Mouse (Mus musculus): Measurements from ENCODE around the gene Mtrr. TPM values are rescaled to one million over a fixed set of nuclear protein-coding genes. Genes with fewer than 3 reads are reported as not detected.

The Mtrr gene
- polyA plus RNA-seq, 2 experiments = 7.8 to 8.1 TPM

DNA sequence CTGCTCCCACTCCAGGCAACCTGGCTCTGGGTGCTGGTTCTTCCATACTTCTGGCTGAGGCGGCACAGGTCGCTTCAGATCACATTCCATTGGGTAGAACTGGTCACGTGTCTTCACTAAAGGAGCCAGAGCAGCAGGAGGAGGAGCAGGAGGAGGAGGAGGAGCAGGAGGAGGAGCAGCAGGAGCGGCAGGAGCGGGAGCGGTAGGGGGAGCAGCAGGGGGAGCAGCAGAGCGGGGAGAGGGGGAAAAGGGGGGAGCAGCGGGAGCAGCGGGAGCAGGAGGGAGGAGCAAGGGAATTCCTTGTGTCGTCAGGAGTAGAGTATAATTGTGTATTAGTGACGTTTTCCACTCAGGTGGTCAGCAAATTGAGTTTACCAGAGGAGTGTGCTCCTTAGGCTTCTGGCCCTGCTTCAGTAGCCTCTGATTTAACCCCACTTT lies 23.8 kb upstream of the Mtrr start:
- no peak overlapping the region for H3K9ac ChIP-seq (replicated peaks)
- H3K27ac ChIP-seq = no peak overlapping the region
- TF ChIP-seq CTCF (IDR thresholded peaks at IDR 0.05; ENCODE audit: low read depth) = 0 out of 2 replicates have a peak, but pooled peaks have one; percentile 6
- TF ChIP-seq EP300 (IDR thresholded peaks at IDR 0.05; ENCODE audit: low read depth) = no peak
- H3K4me3 ChIP-seq (ENCODE audit: insufficient read depth in 1 of 2, low read depth in 2 of 2, low read length in 2 of 2) = peak overlapping the region in 1 of 2 experiments; percentile 15; a peak in 1 of 4 replicates
- H3K27me3 ChIP-seq (ENCODE audit: control insufficient read depth, insufficient read depth, low read length) = no peaks in the 10 kb centered on the region
- H3K4me2 ChIP-seq (ENCODE audit: low read depth) = peak overlapping the region; percentile 8
- H3K4me1 ChIP-seq (replicated peaks; ENCODE audit: control insufficient read depth in 2 of 2, insufficient read depth in 2 of 2, low read length in 1 of 2) = no peaks in the 10 kb centered on the region
- H3K9me3 ChIP-seq (ENCODE audit: control insufficient read depth, low read length) = no peaks in the 10 kb centered on the region
- ATAC-seq (ENCODE audit: insufficient read depth) = peak; percentile 74; the same call in 1 of the 2 replicates
- WGBS (ENCODE audit: insufficient replicate concordance) = 2% methylated on average over 10 of the region's 11 CpGs
- H3K36me3 ChIP-seq (replicated peaks; ENCODE audit: control insufficient read depth, insufficient read depth, low read depth) = no peaks in the 10 kb centered on the region
- DNase-seq (ENCODE audit: low read depth in 3 of 3, low spot score in 3 of 3) = no peak

DNA sequence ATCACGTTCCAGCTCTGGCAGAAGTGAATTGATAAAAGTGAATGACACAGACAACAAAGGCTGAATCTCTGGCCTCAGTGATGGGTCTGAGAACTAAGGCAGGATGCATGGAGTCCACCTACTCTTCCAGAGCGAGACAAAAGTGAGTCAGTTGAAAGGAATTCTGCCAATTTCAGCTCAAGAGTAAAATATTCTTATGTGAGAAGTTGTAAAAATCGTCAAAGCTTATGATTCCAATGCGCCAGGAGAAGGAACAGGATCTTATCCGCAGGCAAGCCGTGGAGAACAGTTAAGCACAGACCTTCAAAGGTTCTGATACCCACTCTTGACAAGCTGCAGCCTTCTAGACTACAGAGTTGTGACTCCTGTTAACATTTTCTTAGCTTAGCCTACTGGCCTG lies 21.1 kb upstream of the Mtrr start:
- Histone ChIP-seq H3K9ac (replicated peaks) (no peak overlapping the region), H3K9me3 (ENCODE audit: control insufficient read depth, low read length) (no peaks in the 10 kb centered on the region), H3K36me3 (replicated peaks; ENCODE audit: control insufficient read depth, insufficient read depth, low read depth) (no peaks in the 10 kb centered on the region), H3K27ac (no peak overlapping the region), H3K4me1 (replicated peaks; ENCODE audit: control insufficient read depth in 2 of 2, insufficient read depth in 2 of 2, low read length in 1 of 2) (peaks cover 0 to 8% of the 10 kb centered on the region in 2 experiments; a peak in 2 of 4 replicates), H3K27me3 (ENCODE audit: control insufficient read depth, insufficient read depth, low read length) (no peaks in the 10 kb centered on the region), H3K4me3 (ENCODE audit: insufficient read depth in 1 of 2, low read depth in 2 of 2, low read length in 2 of 2) (no peak overlapping the region), H3K4me2 (ENCODE audit: low read depth) (no peak overlapping the region)
- ATAC-seq (ENCODE audit: insufficient read depth) = no peak
- WGBS (ENCODE audit: insufficient replicate concordance) = 46% methylated on average over 6 of the region's 6 CpGs
- DNase-seq (ENCODE audit: low read depth in 3 of 3, low spot score in 3 of 3) = no peak
- TF ChIP-seq EP300 (IDR thresholded peaks at IDR 0.05; ENCODE audit: low read depth) = no peak
- TF ChIP-seq CTCF (IDR thresholded peaks at IDR 0.05; ENCODE audit: low read depth) = no peak

DNA sequence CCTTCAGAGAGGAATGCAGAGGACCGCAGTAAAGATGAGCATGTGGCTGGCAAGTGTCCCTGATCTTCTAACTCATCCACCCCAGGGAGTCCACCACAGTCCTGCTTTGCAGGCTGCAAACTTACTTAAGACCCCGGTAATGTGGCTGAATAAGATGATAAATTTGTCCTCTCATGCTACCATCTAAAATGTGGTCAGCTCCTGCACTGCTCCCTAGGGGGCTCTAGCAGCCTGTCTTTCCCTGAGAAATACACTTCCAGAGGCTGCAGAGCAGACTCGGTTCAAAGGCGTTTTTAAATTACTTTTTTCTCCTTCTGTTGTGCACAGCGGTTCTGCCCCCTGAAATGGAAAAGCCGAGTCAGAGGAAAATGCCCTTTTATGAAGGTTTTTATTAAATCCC lies 19.2 kb upstream of the Mtrr start:
- WGBS (ENCODE audit: insufficient replicate concordance) = 29% methylated on average over 6 of the region's 6 CpGs

DNA sequence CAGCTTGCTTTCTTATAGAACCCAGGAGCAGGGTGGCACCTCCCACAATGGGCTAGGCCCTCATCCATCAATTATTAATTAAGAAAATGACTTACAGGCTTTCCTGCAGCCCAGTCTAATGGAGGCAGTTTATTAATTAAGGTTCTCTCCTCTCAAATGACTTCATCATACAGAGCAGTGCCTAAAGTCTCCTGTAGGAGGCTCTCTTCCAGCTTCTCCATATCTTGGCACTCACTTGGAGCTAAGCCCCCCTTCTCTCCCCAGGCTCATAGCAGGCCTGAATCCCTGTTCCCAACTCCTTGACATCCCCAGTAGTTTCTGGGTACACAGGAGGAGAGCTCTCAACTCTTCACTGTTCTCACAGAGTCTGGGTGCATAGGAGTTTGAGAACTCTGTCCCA lies 17.0 kb upstream of the Mtrr start:
- Histone ChIP-seq H3K27ac (no peak overlapping the region), H3K9me3 (ENCODE audit: control insufficient read depth, low read length) (no peaks in the 10 kb centered on the region), H3K9ac (replicated peaks) (no peak overlapping the region), H3K36me3 (replicated peaks; ENCODE audit: control insufficient read depth, insufficient read depth, low read depth) (no peaks in the 10 kb centered on the region), H3K4me3 (ENCODE audit: insufficient read depth in 1 of 2, low read depth in 2 of 2, low read length in 2 of 2) (no peak overlapping the region), H3K4me1 (replicated peaks; ENCODE audit: control insufficient read depth in 2 of 2, insufficient read depth in 2 of 2, low read length in 1 of 2) (peaks cover 0 to 8% of the 10 kb centered on the region in 2 experiments; a peak in 2 of 4 replicates), H3K4me2 (ENCODE audit: low read depth) (no peak overlapping the region), H3K27me3 (ENCODE audit: control insufficient read depth, insufficient read depth, low read length) (no peaks in the 10 kb centered on the region)
- ATAC-seq (ENCODE audit: insufficient read depth) (no peak), DNase-seq (ENCODE audit: low read depth in 3 of 3, low spot score in 3 of 3) (no peak)
- no peak; the same call in 1 of the 2 replicates for TF ChIP-seq CTCF (IDR thresholded peaks at IDR 0.05; ENCODE audit: low read depth)

More for the DNA sequence above, 19.2 kb upstream of the Mtrr start:
- DNase-seq (ENCODE audit: low read depth in 3 of 3, low spot score in 3 of 3) (no peak), ATAC-seq (ENCODE audit: insufficient read depth) (no peak)
- Histone ChIP-seq H3K4me3 (ENCODE audit: insufficient read depth in 1 of 2, low read depth in 2 of 2, low read length in 2 of 2) (no peak overlapping the region), H3K4me2 (ENCODE audit: low read depth) (no peak overlapping the region), H3K36me3 (replicated peaks; ENCODE audit: control insufficient read depth, insufficient read depth, low read depth) (no peaks in the 10 kb centered on the region), H3K4me1 (replicated peaks; ENCODE audit: control insufficient read depth in 2 of 2, insufficient read depth in 2 of 2, low read length in 1 of 2) (peaks cover 0 to 8% of the 10 kb centered on the region in 2 experiments; a peak in 2 of 4 replicates), H3K9ac (replicated peaks) (no peak overlapping the region), H3K27me3 (ENCODE audit: control insufficient read depth, insufficient read depth, low read length) (no peaks in the 10 kb centered on the region), H3K9me3 (ENCODE audit: control insufficient read depth, low read length) (no peaks in the 10 kb centered on the region), H3K27ac (no peak overlapping the region)
- TF ChIP-seq CTCF (IDR thresholded peaks at IDR 0.05; ENCODE audit: low read depth) = peak; percentile 18
- TF ChIP-seq EP300 (IDR thresholded peaks at IDR 0.05; ENCODE audit: low read depth) = no peak

DNA sequence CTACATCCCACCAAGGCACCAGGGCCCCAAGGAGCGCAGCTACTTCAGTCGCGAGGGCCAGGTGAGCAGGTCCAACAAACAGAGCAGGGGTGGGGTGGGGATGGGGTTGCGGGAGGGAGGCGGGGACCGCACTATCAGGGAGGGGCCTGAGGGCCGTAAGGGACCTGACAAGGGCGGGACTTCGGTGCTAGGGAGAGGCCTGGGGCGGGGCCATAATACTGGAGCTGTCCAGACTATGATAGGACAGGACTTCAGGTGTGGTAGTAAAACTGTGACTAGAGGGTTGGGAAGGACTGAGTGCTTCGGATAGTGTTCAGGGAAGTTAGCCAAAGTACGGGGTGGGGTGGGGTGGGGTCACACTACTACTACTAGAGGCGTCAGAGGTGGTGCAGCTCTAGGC lies 15.7 kb upstream of the Mtrr start:
- Histone ChIP-seq H3K4me1 (replicated peaks; ENCODE audit: control insufficient read depth in 2 of 2, insufficient read depth in 2 of 2, low read length in 1 of 2) (peaks cover 0 to 8% of the 10 kb centered on the region in 2 experiments; a peak in 2 of 4 replicates), H3K27ac (no peak overlapping the region), H3K9me3 (ENCODE audit: control insufficient read depth, low read length) (no peaks in the 10 kb centered on the region), H3K4me2 (ENCODE audit: low read depth) (peak overlapping the region; percentile 28), H3K27me3 (ENCODE audit: control insufficient read depth, insufficient read depth, low read length) (no peaks in the 10 kb centered on the region), H3K4me3 (ENCODE audit: insufficient read depth in 1 of 2, low read depth in 2 of 2, low read length in 2 of 2) (no peak overlapping the region), H3K9ac (replicated peaks) (no peak overlapping the region), H3K36me3 (replicated peaks; ENCODE audit: control insufficient read depth, insufficient read depth, low read depth) (no peaks in the 10 kb centered on the region)
- ATAC-seq (ENCODE audit: insufficient read depth) = peak; percentile 85
- no peak for TF ChIP-seq EP300 (IDR thresholded peaks at IDR 0.05; ENCODE audit: low read depth)
- TF ChIP-seq CTCF (IDR thresholded peaks at IDR 0.05; ENCODE audit: low read depth) = no peak
- peak in 1 of 3 experiments; percentile 46 for DNase-seq (ENCODE audit: low read depth in 3 of 3, low spot score in 3 of 3)
- WGBS (ENCODE audit: insufficient replicate concordance) = 8% methylated on average over 13 of the region's 13 CpGs

Measured in liver, embryonic 14.5 days (tissue).